Mouse (Mus musculus): ENCODE data around the gene Irx5. TPM values are rescaled to one million over a fixed set of nuclear protein-coding genes. Genes with fewer than 3 reads are reported as not detected.

The Irx5 gene
- not detected for polyA plus RNA-seq (2017; shearing (Covaris generic))

GRCm38 (mm10) chr8:92357398-92357981 lies at the start of gene Irx5:
TSS of gene Irx5 (plus strand) at chr8:92357625.
- ATAC-seq = no peak

GRCm38 (mm10) chr8:92312178-92312577 lies 45.2 kb upstream of the Irx5 start:
- no peak for ATAC-seq

- no peak for ATAC-seq
These were observed 43.7 kb upstream of the Irx5 start for GRCm38 (mm10) chr8:92313707-92314106.

GRCm38 (mm10) chr8:92323751-92324150 lies 33.7 kb upstream of the Irx5 start:
- ATAC-seq = no peak

GRCm38 (mm10) chr8:92327176-92327575 lies 30.2 kb upstream of the Irx5 start:
- no peak for ATAC-seq

- peak; percentile 82 for ATAC-seq
These were observed 28.2 kb upstream of the Irx5 start for GRCm38 (mm10) chr8:92329273-92329672.

- ATAC-seq = no peak
These were observed 25.6 kb upstream of the Irx5 start for GRCm38 (mm10) chr8:92331811-92332210.

GRCm38 (mm10) chr8:92333406-92333805 lies 24.0 kb upstream of the Irx5 start:
- peak; percentile 29 for ATAC-seq

- no peak for ATAC-seq
These were observed 22.3 kb upstream of the Irx5 start for GRCm38 (mm10) chr8:92335079-92335478.

GRCm38 (mm10) chr8:92336041-92336440 lies 21.4 kb upstream of the Irx5 start:
- ATAC-seq = no peak

GRCm38 (mm10) chr8:92343544-92343943 lies 13.9 kb upstream of the Irx5 start:
- ATAC-seq = no peak

- ATAC-seq = no peak
These were observed 7.4 kb upstream of the Irx5 start for GRCm38 (mm10) chr8:92349898-92350486.

- no peak for ATAC-seq
These were observed 4.0 kb upstream of the Irx5 start for GRCm38 (mm10) chr8:92353405-92353804.

GRCm38 (mm10) chr8:92354536-92355482 lies 2.6 kb upstream of the Irx5 start:
- no peak for ATAC-seq

- ATAC-seq = peak; percentile 95
These were observed 1.5 kb upstream of the Irx5 start for GRCm38 (mm10) chr8:92355701-92356612.

- no peak for ATAC-seq
These were observed 631 bp upstream of the Irx5 start for GRCm38 (mm10) chr8:92356613-92357375.

GRCm38 (mm10) chr8:92358141-92358999 lies 945 bp downstream of the Irx5 start:
- ATAC-seq = no peak

GRCm38 (mm10) chr8:92359000-92359832 lies 1.8 kb downstream of the Irx5 start:
- ATAC-seq = no peak

- ATAC-seq = no peak
These were observed 2.3 kb downstream of the Irx5 start for GRCm38 (mm10) chr8:92359833-92360082.

All from CD4-positive, CD25-positive, alpha-beta regulatory T cell, adult 4 months (primary cell).